Mouse (Mus musculus) large intestine, adult 2 months (tissue): ENCODE data around the gene Pef1. TPM values are rescaled to one million over a fixed set of nuclear protein-coding genes. Genes with fewer than 3 reads are reported as not detected.

Experiments used
- DNase-seq: peaks from one replicate; pipeline ENCODE4 v3.0.0-alpha.2; 2012; ENCODE audit warnings: low read depth, low spot score
- WGBS: fragments of 180-500 bp; shearing (Covaris S2); methylation state at CpG from one replicate; pipeline ENCODE4 v1.1.7; 2018; 5-methylcytosine and 5-hydroxymethylcytosine counted together
- polyA plus RNA-seq: library from polyadenylated mRNA; depleted of rRNA; stranded (reverse); fragments of >200 nt; gene quantifications from 2 replicates; pipeline ENCODE4 v1.2.3, GENCODE M21; 2012

The Pef1 gene
- polyA plus RNA-seq, 1 experiment = 198 TPM

DNA sequence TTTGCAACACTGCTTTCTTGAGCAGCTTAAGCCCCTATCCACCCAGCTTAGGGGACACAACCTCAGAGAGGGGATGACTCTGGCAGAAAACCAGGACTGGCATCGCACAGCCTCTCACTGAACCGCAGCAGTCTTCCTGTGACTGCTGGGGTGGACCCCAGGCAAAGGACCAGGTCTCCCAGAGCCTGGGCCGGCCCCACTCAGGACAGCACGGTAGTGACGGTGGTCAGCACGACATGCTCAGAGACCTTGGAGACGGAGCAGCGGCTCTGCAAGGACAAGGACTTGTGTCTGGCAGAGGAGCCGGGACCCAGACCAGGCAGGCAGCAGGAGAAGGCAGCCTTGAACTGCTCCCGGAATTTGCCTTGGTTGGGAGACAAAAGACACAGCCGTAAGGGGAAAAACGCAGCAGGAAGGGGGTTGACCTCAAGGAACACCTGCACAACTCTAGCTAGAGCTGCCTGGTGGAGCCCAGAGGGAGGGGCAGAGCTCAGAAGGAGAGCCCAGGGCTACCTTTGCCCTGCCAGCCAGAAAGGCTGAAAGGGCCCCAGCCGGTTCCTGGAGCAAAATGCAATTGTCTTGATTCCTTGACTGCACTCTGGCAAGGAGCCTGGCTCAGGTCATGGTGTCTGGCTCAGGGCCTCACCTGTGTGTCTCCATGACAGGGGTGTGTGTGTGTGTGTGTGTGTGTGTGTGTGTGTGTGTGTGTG, 28.4 kb downstream of the Pef1 start:
- peak; percentile 75 for DNase-seq

DNA sequence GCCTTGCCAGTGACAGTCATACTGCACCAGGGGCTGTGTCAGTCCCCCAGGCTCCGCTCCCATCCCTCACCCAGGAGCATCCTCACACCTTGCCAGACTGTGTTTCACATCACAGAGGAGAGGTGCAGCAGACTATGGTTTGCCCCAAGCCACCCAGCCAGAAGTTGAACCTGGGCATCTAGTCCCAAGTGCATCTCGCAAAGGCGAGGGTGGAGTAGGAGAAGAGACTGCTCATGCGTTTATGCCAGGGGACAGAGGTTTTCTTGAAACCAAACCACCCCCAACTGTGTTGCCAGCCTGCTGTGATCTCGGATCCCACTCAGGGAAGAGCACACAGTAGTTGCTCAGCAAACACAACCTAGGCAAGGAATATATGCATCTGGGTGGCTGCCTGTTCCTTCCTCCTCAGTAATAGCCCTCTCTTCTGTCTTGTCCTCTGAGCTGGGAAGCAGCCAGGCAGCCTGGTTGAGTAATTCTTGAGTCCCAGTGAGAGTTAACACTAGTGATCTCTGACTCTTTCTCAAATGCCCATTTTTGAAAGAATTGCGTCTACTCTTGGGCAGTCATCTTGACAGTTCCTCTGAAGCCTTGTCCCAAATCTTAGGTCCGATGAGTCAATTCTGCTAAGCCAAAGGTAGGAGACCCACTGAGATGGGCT, 29.2 kb downstream of the Pef1 start:
- WGBS = 62% methylated on average over 7 of the region's 7 CpGs
- DNase-seq = no peak

More for the DNA sequence above, 28.4 kb downstream of the Pef1 start:
- WGBS = 19% methylated on average over 13 of the region's 13 CpGs

DNA sequence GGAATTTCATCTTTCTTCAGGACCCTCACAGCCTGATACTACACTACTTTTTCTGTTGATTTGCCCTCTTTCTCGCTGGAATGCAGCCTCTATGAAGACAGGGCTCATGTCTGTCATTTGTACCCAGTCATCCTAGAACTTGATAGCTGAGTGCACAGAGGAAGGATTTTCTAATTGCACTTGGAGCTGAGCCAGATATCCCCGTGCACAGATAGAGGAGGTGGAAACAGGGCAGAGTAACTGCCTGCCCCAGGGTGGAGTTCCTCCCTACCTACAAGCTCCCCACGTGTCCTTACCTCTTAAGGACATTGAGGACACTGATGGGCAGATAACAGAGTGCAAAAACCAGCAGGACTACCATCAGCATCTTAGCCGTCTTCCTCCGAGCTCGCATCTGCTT, 31.0 kb downstream of the Pef1 start:
- WGBS = 31% methylated on average over 6 of the region's 6 CpGs
- peak; percentile 77 for DNase-seq

DNA sequence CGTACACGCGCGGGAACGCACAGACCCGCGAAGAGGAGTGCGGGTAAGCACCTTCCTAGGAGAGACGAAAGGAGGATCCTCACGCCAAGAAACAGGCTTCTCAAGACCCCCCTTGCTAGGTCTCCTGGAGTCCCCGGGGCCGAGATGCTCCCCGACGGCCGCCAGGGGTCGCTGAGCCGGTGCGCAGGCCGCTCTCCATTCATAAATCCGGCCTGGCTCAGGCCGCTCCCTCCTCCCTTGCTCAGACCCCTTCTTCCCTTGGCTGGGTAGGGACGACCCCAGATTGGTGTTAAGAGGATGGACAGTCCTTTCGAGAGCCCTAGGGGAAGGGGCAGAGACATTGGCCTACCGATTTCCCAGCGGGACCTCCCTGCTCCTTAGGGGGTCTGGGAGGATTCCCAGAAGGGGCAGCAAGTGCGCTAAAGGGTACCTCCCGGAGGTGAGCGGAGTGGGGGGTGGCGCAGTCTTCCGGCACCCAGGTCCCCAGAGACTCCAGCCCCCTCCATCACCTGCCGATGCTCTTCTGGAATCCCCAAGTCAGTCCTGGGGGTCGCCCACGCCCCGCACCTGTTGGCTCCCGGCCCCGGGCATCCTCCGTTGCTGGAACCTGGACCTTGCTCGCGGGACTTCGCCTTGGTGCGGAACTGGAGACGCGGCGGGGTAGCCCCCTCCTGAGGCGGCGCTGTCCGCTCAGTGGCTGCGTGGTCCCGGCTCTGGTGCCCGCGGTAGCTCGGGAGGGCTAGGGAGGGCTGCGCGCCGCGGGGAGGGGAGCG, 36.3 kb downstream of the Pef1 start:
- whole genome bisulfite sequencing = 2% methylated on average over 57 of the region's 57 CpGs
- no peak for DNase-seq

DNA sequence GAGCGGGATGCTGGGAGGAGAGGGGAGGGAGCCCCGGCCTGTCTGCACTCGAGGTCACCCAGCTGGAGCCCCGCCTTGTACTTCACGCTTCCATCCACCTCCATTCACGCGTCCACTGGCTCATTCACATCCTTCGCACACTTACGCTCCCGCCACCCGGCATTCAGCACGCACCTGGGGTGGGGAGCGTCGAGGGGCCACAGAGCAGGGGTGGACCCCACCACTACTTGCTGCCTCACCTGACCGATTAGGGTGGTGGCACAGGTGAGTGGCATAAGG, 36.8 kb downstream of the Pef1 start, which contains the start of gene Hcrtr1:
Gene Hcrtr1, minus strand, starts transcription at position 146 of the 279 bp plus-strand sequence.
- DNase-seq = no peak
- 3% methylated on average over 15 of the region's 15 CpGs for WGBS

DNA sequence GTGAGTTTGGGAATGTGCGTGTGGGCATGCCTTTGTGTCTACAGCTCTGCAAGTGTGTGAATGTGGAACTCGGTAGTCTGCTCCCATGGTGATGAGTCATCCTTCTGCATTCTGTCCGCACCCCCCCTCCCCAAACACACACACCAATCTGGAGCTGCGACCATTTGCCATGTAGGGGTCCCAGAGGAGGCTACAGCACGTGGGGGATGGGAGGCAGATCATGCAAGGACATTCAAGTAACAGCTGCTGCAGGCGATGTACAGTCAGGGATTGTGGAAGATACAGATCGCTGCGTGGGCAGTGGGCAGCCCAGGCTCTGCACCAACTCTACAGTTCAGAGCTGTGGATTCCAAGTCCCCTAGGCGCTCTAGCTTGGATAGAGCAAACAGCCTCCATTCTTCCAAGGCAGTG, 38.6 kb downstream of the Pef1 start:
- DNase-seq = no peak
- 59% methylated on average over 9 of the region's 9 CpGs for WGBS

DNA sequence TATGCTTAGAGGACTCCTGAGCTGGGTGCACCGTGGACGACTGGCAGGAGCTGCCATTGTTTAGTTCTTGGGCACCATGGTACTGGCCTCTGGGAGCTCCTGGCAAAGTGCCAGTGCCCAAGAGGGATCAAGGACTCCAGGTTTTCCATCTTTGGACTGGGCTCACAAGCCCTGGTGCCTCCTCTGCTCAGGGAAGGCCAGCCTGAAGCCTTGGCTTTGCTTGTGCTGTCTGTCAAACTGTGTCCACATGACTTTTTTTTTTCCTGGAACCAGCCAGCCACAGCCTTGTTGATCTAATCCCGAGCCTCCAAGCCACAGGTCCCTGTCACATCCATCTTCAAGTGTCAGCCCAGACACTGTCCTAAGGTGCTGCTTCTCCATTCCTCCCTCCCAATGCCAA, 39.4 kb downstream of the Pef1 start:
- WGBS = 56% methylated on average over 3 of the region's 3 CpGs
- no peak for DNase-seq

DNA sequence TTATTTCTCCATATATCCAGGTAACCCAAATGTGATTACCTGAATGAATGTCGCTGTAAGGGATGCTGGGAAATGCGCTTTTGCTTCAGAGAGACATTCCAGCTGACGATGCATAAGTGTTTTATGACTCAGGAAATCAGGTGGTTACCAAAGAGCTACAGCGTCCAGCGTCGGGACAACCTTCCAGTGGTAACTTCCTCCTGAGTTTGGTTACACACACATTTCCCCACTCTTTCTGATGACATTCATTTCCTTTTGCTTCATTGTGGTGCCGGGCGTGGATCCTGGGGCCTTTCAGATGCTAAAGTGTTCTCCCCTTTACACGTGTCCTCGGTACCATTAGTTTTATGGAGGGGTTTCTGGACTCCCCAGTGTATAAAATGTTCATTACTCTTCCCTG, 46.0 kb downstream of the Pef1 start:
- 19% methylated on average over 10 of the region's 10 CpGs for WGBS

DNA sequence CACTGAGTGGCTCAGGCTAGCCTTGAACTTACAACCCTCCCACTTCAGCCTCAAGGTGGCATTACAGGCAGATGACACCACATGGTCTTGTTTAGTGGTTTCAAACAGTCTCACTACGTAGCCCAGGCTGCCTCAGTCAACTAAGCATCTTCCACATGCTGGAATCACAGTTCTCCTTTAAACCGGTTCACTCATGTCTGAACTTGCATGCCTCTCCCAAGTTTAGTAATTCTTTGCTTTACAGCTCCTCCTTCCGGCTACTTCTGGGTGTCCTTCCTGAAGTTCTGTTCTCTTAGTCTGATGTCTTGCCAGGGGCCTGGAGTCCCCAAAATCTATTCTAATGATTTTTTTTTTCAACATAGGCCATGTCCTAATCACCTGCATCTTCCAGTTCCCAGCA, 51.9 kb downstream of the Pef1 start:
- no peak for DNase-seq
- 60% methylated on average over 3 of the region's 3 CpGs for WGBS

More for the DNA sequence above, 46.0 kb downstream of the Pef1 start:
- no peak for DNase-seq

DNA sequence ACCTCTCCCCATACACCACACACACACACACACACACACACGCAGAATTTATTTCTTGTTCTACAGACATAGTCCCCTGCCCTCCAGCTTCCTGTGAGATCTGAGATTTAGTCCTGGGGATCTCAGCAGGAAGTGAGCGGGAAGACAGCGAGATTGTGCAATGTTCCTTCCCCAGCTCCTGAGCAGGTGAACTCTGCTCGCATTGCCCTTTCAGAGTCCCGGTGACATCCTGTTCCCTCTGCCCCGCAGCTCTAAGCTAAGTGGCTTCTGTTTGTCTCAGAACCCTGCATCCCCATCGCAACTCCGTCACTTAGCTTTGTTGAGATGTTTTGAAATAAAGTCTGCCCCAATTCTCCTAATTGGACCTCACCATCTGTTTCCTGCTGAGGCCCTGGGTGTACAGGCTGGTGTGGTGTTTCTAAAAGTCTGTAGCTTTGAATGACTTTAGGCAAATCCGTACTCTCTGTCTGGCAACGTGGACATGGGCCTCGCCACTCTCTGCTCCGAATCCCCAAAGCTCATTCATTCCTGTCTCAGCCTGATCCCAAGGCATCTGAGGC, 54.5 kb downstream of the Pef1 start:
- 46% methylated on average over 12 of the region's 12 CpGs for WGBS
- no peak for DNase-seq

DNA sequence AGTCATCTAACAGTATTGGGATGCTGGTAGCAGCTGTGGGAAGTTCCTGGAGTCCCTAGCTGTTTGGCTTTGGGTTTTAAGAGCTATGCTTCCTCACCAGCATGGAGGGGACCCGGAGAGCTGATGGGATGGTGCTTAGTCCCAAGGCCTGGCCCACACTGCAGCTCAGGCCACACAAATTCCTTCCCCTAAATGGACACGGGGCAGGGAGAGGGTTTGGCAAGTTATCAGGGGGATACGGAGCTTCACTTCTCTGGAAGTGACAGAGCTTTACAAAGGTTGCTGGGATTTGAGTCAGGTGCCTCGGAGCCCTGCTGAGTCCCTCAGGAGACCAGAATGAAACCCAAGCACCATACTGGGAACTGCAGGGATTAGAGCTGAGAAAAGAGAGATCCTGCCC, 59.0 kb downstream of the Pef1 start:
- 59% methylated on average over 4 of the region's 4 CpGs for whole genome bisulfite sequencing
- DNase-seq = no peak

DNA sequence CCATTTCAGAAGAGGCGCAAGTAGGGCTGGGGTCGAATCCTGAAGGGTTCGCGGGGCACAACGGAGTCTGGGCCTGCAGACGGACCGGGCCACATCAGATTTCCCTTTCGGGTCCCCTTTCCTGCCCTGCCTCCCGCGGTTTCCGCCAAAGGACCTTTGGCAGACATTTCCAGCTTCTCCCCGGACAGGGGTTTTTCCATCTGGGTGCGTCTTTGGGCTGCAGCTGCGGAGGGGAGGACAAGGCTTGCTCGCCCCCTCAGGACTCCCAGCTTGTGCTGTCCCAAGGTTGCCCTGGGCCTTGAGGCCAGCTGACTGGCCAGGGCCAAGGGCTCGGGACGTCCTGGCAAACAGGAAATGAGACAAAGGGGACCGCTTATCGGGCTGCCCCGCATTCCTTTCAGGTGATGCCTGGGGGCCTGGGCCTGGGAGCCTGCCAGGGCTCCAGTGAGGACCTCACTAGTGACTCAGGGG, 61.1 kb downstream of the Pef1 start:
- 44% methylated on average over 20 of the region's 20 CpGs for WGBS
- no peak for DNase-seq

DNA sequence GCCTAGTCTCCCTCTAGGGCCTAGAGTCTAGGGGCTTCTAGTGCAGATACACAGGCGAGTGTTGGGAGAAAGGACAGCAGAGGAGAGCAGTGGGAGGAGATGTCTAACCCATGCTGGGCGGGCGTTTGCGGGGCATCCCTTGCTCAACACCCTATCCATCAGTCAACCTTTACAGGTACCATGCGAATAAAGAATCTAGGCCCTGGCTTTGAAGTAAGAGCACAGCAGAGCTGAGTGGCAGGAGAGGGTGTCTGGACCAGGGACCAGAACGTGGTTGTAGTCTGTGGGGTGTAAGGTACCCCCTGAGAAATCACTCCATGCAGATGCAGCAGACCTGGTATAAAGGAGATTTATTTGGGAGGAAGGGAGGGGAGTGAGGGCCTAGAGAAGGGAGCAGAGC, 61.8 kb downstream of the Pef1 start:
- 87% methylated on average over 6 of the region's 6 CpGs for WGBS
- no peak for DNase-seq

DNA sequence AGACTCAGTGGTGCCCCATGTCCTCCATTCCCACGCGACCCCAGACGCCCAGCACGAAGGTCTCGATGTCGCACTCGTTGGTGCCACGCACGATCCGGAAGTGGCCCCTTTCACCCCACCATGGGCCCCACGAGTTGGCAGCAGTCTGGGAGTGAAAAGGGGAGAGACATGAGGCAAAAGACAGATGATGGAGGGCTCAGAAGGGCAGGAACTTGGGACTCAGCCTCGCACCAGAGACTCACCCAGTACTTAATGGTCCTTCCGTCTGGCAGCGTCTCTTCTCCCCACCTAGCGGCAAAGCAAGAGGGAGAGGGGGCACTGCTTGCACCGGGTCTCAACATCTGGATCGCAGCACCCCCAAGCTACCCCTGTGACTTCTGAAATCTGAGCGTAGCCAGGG, 63.7 kb downstream of the Pef1 start:
- WGBS = 90% methylated on average over 18 of the region's 18 CpGs
- no peak for DNase-seq

DNA sequence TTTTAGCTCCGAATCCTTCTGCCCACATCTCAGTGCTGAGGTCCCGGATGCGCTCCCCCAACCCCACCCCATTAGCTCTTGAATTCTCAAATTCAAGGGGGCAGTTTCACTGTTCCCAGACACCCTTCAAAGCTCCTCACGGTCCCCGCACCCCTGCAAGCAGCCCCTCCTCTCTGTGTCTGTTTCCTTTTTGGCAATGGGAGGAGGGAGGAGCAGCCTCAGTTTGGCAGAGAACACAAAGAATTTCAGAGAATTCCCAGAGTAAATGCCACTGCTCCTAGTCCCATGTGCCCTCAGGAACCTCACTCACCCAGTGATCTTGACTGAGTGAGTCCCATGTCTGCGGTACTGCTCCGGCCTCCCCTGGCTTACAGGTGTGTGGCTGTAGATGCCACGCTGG, 64.2 kb downstream of the Pef1 start:
- 84% methylated on average over 8 of the region's 8 CpGs for WGBS

DNA sequence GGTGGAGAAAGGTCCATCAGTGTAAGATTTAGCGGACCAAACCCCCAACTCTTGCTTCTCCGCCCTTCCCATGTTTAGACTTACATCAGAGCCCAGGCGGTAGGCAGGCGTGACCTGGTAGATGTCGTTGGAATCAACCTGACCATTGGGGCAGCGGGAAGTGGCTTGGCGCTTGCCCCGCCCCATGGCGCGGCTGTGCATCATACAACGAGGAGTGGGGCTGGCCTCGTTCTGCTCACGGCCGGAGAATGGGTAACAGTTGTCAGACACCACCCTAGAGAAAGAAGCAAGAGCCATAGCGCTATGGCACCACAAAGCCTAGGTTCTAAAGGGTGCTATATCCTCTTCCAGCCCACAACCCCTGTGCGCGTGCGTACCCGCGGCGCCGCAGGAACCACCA, 65.0 kb downstream of the Pef1 start:
- no peak for DNase-seq
- 62% methylated on average over 22 of the region's 22 CpGs for WGBS

More for the DNA sequence above, 64.2 kb downstream of the Pef1 start:
- DNase-seq = no peak

DNA sequence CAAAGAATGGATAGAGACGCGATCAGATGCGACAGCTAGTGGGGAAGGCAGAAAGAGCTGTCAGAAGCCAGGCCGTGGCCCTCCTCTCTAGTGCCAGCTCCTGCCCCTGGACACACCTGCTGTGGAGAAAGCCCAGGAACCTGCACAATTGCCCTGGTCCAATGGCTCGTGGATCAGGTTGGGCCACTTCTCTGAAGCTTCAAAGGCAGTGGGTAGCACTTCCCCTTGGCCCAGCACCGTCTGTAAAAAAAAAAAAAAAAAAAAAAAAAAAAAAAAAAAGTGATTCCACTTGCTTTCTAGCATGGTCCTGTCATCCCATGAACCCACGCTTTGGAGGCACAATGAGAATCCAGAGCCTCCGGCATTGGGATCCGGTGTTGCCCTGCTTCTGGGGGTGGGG, 65.5 kb downstream of the Pef1 start:
- no peak for DNase-seq
- WGBS = 23% methylated on average over 9 of the region's 9 CpGs

DNA sequence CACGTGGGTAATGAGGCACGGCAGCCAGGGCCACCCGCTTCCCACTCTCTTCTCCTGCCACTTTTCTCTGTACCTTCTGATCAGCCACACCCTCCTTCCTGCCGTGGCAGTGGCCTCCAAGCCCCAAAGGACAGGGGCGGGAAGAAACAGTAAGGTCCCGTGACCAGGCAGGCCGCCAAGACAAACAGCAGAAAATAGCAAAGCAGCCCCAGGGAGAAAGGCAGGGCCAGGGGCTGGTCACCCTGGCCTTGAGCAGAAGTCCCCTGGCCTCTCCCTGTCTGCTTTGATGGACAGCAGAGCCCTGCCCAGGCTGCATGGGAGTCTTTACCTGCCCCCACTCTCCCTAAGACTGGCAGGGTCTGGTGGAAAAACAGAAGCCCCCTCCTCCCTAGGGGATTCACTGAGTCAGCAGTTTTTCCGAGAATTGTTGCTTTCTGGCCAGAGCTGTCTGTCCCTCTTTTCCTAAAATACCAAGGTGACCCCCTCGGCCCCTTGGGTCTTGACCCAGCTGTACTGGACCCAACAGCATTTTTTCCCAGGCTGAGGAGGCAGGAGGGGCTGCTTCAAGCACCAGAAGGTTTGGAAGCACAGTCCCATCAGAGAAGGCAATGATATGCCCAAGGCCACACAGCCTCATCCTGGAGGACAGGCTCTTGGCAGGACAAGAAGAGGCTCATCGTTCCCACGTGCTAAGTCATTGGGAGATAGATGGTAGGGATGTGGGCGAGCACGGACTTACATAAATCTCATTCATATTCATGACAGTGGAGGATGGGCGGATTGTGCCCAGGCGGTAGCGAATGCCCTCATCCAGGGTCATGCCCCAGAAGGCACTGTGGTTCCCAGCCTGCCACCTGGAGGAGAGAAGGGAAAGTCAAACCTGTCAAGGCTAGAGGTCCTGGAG, 66.2 kb downstream of the Pef1 start:
- DNase-seq = no peak
- WGBS = 20% methylated on average over 16 of the region's 16 CpGs

DNA sequence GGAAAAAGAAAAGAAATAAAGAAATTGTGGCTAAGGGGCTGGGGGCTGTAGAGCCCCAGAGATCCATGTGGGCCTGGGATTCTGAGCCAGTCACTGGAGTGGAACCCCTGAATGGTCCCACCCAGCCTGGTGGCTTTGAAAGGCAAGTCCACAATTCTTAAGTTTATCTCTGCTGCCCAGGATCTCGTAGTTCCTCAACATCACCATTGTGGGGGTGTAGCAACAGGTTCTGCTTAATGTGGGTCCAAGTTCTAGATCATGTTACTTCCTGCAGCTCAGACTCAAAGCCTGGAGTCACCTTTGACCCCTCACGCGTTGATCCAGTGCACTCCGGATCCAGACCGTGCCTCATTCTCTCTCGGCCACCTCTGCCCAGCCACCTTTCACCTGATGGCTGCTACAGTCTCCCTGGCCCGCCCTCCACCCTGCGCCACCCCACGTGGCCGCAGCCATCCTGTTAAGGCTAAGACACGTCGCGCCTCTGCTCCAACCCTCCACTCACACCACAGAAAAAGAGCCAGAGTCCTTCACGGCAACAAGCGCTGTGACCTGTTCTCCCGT, 67.1 kb downstream of the Pef1 start:
- WGBS = 67% methylated on average over 16 of the region's 16 CpGs
- no peak for DNase-seq
